8 mouse cellular contexts compared by ENCODE assay signal in genomic region chr3:122273407-122274240, GRCm38 (mm10). TPM values are rescaled to one million over a fixed set of nuclear protein-coding genes. Genes with fewer than 3 reads are reported as not detected.
DNase-seq lines count a peak whose midpoint lies in the region; ATAC-seq and TF ChIP-seq lines count a peak whose summit lies in the region.

No protein-coding gene starts in this region.

- H3K27ac ChIP-seq in liver, adult 2 months (replicated peaks; ENCODE audit: insufficient read depth, low read depth, low read length): no peak overlapping the region; the same call in 1 of the 2 replicates
- peak overlapping the region; percentile 68; the same call in 1 of the 2 replicates for H3K27ac ChIP-seq in hindbrain, embryonic 16.5 days (ENCODE audit: low read depth, low read length)
- H3K27ac ChIP-seq in midbrain, embryonic 16.5 days (ENCODE audit: low read length): peak overlapping the region; percentile 67

- peaks cover 11% of the 10 kb centered on the region; the same call in 1 of the 2 replicates for H3K79me2 ChIP-seq in liver, adult 2 months (ENCODE audit: control insufficient read depth, insufficient read depth, low read length)

- peak; percentile 72 for ATAC-seq in common myeloid progenitor, adult 5-6 weeks (replicated peaks; ENCODE audit: low read depth, poor library complexity, severe bottlenecking)
- no peak; the same call in 1 of the 2 replicates for ATAC-seq in hindbrain, embryonic 16.5 days
- ATAC-seq in midbrain, embryonic 16.5 days: peak; percentile 91

- DNase-seq in liver, adult 2 months (ENCODE audit: extremely low read depth, low read depth, low spot score): no peak
- DNase-seq in liver: no peak
- no peak for DNase-seq in adrenal gland, postnatal 25 days
- no peak for DNase-seq in left cerebral cortex, postnatal 14 days (ENCODE audit: low spot score in 2 of 2)
- DNase-seq in layer of hippocampus, adult 11-12 months (ENCODE audit: low spot score): no peak

- H3K4me2 ChIP-seq in hindbrain, embryonic 16.5 days (ENCODE audit: low read length): peak overlapping the region; percentile 49
- peak overlapping the region; percentile 44 for H3K4me2 ChIP-seq in midbrain, embryonic 16.5 days (ENCODE audit: low read length)

- peak; percentile 35; the same call in 1 of the 2 replicates for TF ChIP-seq CTCF in liver, adult 2 months (IDR thresholded peaks at IDR 0.05; ENCODE audit: low read depth, low read length)

- intact Hi-C loops in left cerebral cortex, postnatal 14 days (cut with DNase I): loop anchor here (10.0 kb wide), 2 partner anchors 309 to 389 kb away; no protein-coding TSS in a partner anchor

- H3K9me3 ChIP-seq in hindbrain, embryonic 16.5 days (ENCODE audit: control insufficient read depth, low read length): no peaks in the 10 kb centered on the region
- no peaks in the 10 kb centered on the region for H3K9me3 ChIP-seq in midbrain, embryonic 16.5 days (replicated peaks; ENCODE audit: control insufficient read depth, low read length, poor library complexity, severe bottlenecking)

- 12% methylated on average over 20 of the region's 20 CpGs for WGBS in liver, adult 2 months
- 11% methylated on average over 18 of the region's 20 CpGs for WGBS in hindbrain, embryonic 16.5 days
- 10% methylated on average over 19 of the region's 20 CpGs for WGBS in midbrain, embryonic 16.5 days

- peak overlapping the region; percentile 58 for H3K4me3 ChIP-seq in liver, adult 2 months (ENCODE audit: insufficient read depth, low read depth, low read length)
- peak overlapping the region; percentile 98 for H3K4me3 ChIP-seq in hindbrain, embryonic 16.5 days (ENCODE audit: low read length)
- H3K4me3 ChIP-seq in midbrain, embryonic 16.5 days (ENCODE audit: low read depth, low read length): peak overlapping the region; percentile 62

- H3K4me1 ChIP-seq in liver, adult 2 months (ENCODE audit: control insufficient read depth, insufficient read depth, low read length): peaks cover 11% of the 10 kb centered on the region
- H3K4me1 ChIP-seq in hindbrain, embryonic 16.5 days (ENCODE audit: control insufficient read depth, insufficient read depth, low read depth, low read length): peaks cover 30% of the 10 kb centered on the region
- peaks cover 35% of the 10 kb centered on the region for H3K4me1 ChIP-seq in midbrain, embryonic 16.5 days (ENCODE audit: control insufficient read depth, insufficient read depth, low read length)

- H3K27me3 ChIP-seq in liver, adult 2 months (ENCODE audit: control insufficient read depth, insufficient read depth, low read length): no peaks in the 10 kb centered on the region
- H3K27me3 ChIP-seq in hindbrain, embryonic 16.5 days (replicated peaks; ENCODE audit: control insufficient read depth, insufficient read depth, low read length): no peaks in the 10 kb centered on the region
- no peaks in the 10 kb centered on the region for H3K27me3 ChIP-seq in midbrain, embryonic 16.5 days (ENCODE audit: control insufficient read depth, insufficient read depth, low read depth, low read length)

- H3K9ac ChIP-seq in liver, adult 2 months (ENCODE audit: low read depth, low read length): peak overlapping the region; percentile 59
- peak overlapping the region; percentile 60 for H3K9ac ChIP-seq in hindbrain, embryonic 16.5 days (ENCODE audit: low read depth, low read length)
- peak overlapping the region; percentile 77 for H3K9ac ChIP-seq in midbrain, embryonic 16.5 days (ENCODE audit: low read depth, low read length)

- peaks cover 20% of the 10 kb centered on the region for H3K36me3 ChIP-seq in liver, adult 2 months (ENCODE audit: control insufficient read depth, insufficient read depth, low read length)
- peaks cover 3% of the 10 kb centered on the region; the same call in 1 of the 2 replicates for H3K36me3 ChIP-seq in hindbrain, embryonic 16.5 days (ENCODE audit: control insufficient read depth, insufficient read depth, low read length)
- peaks cover 11% of the 10 kb centered on the region for H3K36me3 ChIP-seq in midbrain, embryonic 16.5 days (ENCODE audit: control insufficient read depth, insufficient read depth, low read length)

- TF ChIP-seq POLR2A in liver, adult 2 months (IDR thresholded peaks at IDR 0.05; ENCODE audit: extremely low read depth, insufficient read depth, low read length): no peak

RNA-seq across cellular contexts. Expression of gene Dnttip2, which starts 0.6 kb away (rescaled TPM):
- 14.5 and 17.7 TPM in 2 replicates for total RNA-seq in liver, adult 2 months (2014; rRNA removed)
- polyA plus RNA-seq in liver, adult 2 months (2012; rRNA removed): 3.6 and 4.0 TPM in 2 replicates
- total RNA-seq in common myeloid progenitor, adult 5-6 weeks (2017): 169 and 179 TPM in 2 replicates
- polyA plus RNA-seq in hindbrain, embryonic 16.5 days (2015; fragmentation: Nextera tagmentation; extraction: Ambion mirVana): 39.8 and 41.7 TPM in 2 replicates
- polyA plus RNA-seq in midbrain, embryonic 16.5 days (2015; fragmentation: Nextera tagmentation; extraction: Ambion mirVana): 42.6 and 48.3 TPM in 2 replicates
- 41.9 and 43.5 TPM in 2 replicates for total RNA-seq in adrenal gland, postnatal 25 days (2021)
- total RNA-seq in left cerebral cortex, postnatal 14 days (2021): 10 to 100 TPM; 23.0 to 27.4 TPM

RNA-seq across cellular contexts. Expression of gene Bcar3, which starts 20.3 kb away (rescaled TPM):
- total RNA-seq in liver, adult 2 months (2014; rRNA removed): 44.4 and 69.3 TPM in 2 replicates
- 45.5 and 67.3 TPM in 2 replicates for polyA plus RNA-seq in liver, adult 2 months (2012; rRNA removed)
- total RNA-seq in common myeloid progenitor, adult 5-6 weeks (2017): 0.97 and 1.0 TPM in 2 replicates
- polyA plus RNA-seq in hindbrain, embryonic 16.5 days (2015; fragmentation: Nextera tagmentation; extraction: Ambion mirVana): 6.8 and 7.1 TPM in 2 replicates
- polyA plus RNA-seq in midbrain, embryonic 16.5 days (2015; fragmentation: Nextera tagmentation; extraction: Ambion mirVana): 7.5 and 7.6 TPM in 2 replicates
- total RNA-seq in adrenal gland, postnatal 25 days (2021): 40.0 and 55.1 TPM in 2 replicates
- total RNA-seq in left cerebral cortex, postnatal 14 days (2021): 10 to 100 TPM; 15.1 to 16.2 TPM

RNA-seq across cellular contexts. Expression of gene Gclm, which starts 28.3 kb away (rescaled TPM):
- total RNA-seq in liver, adult 2 months (2014; rRNA removed): 57.6 and 116 TPM in 2 replicates
- 236 and 311 TPM in 2 replicates for polyA plus RNA-seq in liver, adult 2 months (2012; rRNA removed)
- total RNA-seq in common myeloid progenitor, adult 5-6 weeks (2017): 94.7 and 97.4 TPM in 2 replicates
- polyA plus RNA-seq in hindbrain, embryonic 16.5 days (2015; fragmentation: Nextera tagmentation; extraction: Ambion mirVana): 37.1 and 43.8 TPM in 2 replicates
- polyA plus RNA-seq in midbrain, embryonic 16.5 days (2015; fragmentation: Nextera tagmentation; extraction: Ambion mirVana): 38.9 and 41.4 TPM in 2 replicates
- total RNA-seq in adrenal gland, postnatal 25 days (2021): 69.9 and 101 TPM in 2 replicates
- total RNA-seq in left cerebral cortex, postnatal 14 days (2021): 10 to 100 TPM; 59.3 to 65.2 TPM
